ENCODE assay signal across 9 mouse cellular contexts in the genomic region with DNA sequence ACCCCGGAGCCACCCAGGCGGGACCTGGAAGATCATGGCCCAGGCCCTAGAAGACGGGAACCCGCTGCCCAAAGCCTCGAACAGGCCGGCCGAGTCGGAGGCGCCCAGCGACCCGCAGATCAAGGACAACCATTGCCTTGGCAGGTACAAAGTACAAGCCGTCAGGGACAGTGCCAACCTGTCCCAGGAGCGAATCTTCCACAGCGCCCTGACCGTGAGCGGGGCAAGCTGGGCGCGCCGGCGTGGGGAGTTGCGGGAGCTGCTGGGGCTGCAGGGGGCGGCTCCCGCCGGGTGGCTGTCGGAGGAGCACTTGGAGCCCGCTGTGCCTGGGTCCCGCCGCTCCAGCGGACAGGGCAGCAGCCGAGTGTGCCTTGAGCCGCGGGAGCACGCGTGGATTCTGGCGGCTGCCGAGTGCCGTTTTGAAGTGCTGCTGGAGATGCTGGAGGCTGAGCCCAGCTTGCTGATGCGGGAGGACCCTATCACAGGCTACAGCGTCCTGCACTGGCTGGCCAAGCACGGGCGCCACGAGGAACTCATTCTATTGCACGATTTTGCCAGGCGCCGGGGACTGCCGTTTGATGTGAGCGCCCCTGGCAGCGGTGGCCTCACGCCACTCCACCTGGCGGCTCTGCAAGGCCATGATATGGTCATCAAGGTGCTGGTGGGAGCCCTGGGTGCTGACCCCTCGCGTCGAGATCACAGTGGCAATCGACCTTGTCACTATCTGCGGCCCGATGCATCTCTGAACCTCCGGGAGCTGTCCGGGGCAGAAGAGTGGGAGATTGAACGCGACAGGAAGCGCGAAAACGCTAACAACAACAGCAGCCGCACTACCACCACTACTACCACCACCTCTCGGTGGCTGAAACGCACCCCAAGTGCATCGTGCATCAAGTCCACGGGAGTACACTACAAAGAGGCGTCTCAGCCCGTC. TPM values are rescaled to one million over a fixed set of nuclear protein-coding genes. Genes with fewer than 3 reads are reported as not detected.
A peak's percentile ranks its signal among the peaks of the same experiment; 100 is the strongest.
DNase-seq lines count a peak whose midpoint lies in the region; ATAC-seq lines count a peak whose summit lies in the region.
"Had no signal": no experiment of that assay in that cellular context is flagged by ENCODE, and none has a peak within 500 bp of the region (broad histone marks: within the 10 kb centered on the region; RNA-seq: fewer than 3 reads in every experiment).

No protein-coding gene starts in this region.

- H3K4me2 ChIP-seq in forebrain, embryonic 11.5 days (ENCODE audit: low read depth, low read length, severe bottlenecking) = peak overlapping the region; percentile 54
- peak overlapping the region; percentile 68 for H3K4me2 ChIP-seq in kidney, embryonic 15.5 days
- peak overlapping the region; percentile 75 for H3K4me2 ChIP-seq in midbrain, embryonic 15.5 days

- H3K27me3 ChIP-seq in forebrain, embryonic 11.5 days (ENCODE audit: control insufficient read depth, insufficient read depth, low read length) = peaks cover 24% of the 10 kb centered on the region
- peaks cover 75% of the 10 kb centered on the region for H3K27me3 ChIP-seq in kidney, embryonic 15.5 days
- H3K27me3 ChIP-seq in midbrain, embryonic 15.5 days (replicated peaks) = peaks cover 15% of the 10 kb centered on the region

- 21% methylated on average over 47 of the region's 70 CpGs for WGBS in forebrain, embryonic 11.5 days
- 18% methylated on average over 70 of the region's 70 CpGs for WGBS in kidney, embryonic 15.5 days
- WGBS in midbrain, embryonic 15.5 days = 21% methylated on average over 67 of the region's 70 CpGs

- no peak for ATAC-seq in forebrain, embryonic 11.5 days (replicated peaks; ENCODE audit: low FRiP score)
- peak; percentile 43; the same call in 1 of the 2 replicates for ATAC-seq in kidney, embryonic 15.5 days (replicated peaks; ENCODE audit: low FRiP score)
- ATAC-seq in midbrain, embryonic 15.5 days (replicated peaks) = peak; percentile 67
- no peak for ATAC-seq in megakaryocyte-erythroid progenitor cell, adult 5-6 weeks (replicated peaks; ENCODE audit: low FRiP score, low TSS enrichment, poor library complexity, severe bottlenecking)

- no peak overlapping the region for H3K9ac ChIP-seq in forebrain, embryonic 11.5 days (ENCODE audit: low read length)
- no peak overlapping the region for H3K9ac ChIP-seq in kidney, embryonic 15.5 days
- H3K9ac ChIP-seq in midbrain, embryonic 15.5 days = 0 out of 2 replicates have a peak overlapping the region, but pooled peaks have one; percentile 1

- H3K4me1 ChIP-seq in forebrain, embryonic 11.5 days (replicated peaks; ENCODE audit: control insufficient read depth, insufficient read depth, low read length) = no peaks in the 10 kb centered on the region
- H3K4me1 ChIP-seq in kidney, embryonic 15.5 days = peaks cover 13% of the 10 kb centered on the region
- peaks cover 6% of the 10 kb centered on the region; the same call in 1 of the 2 replicates for H3K4me1 ChIP-seq in midbrain, embryonic 15.5 days

- no peak overlapping the region for H3K27ac ChIP-seq in forebrain, embryonic 11.5 days (ENCODE audit: low read depth, low read length)
- H3K27ac ChIP-seq in kidney, embryonic 15.5 days = no peak overlapping the region
- H3K27ac ChIP-seq in midbrain, embryonic 15.5 days = no peak overlapping the region
- H3K27ac ChIP-seq: macrophage had no signal

- DNase-seq in kidney, adult 18-20 months = peak; percentile 15
- DNase-seq in kidney, adult 11 months = no peak
- peak; percentile 38 for DNase-seq in adrenal gland, adult 2 months
- peak; percentile 59 for DNase-seq in forebrain, embryonic 11.5 days (ENCODE audit: low spot score)
- no peak for DNase-seq in left cerebral cortex, postnatal 14 days (ENCODE audit: low spot score in 2 of 2)

- peak overlapping the region; percentile 27 for H3K4me3 ChIP-seq in forebrain, embryonic 11.5 days (ENCODE audit: low read depth, low read length)
- H3K4me3 ChIP-seq in kidney, embryonic 15.5 days (replicated peaks) = peak overlapping the region; percentile 39
- peak overlapping the region; percentile 39 for H3K4me3 ChIP-seq in midbrain, embryonic 15.5 days

- H3K36me3 ChIP-seq in forebrain, embryonic 11.5 days (ENCODE audit: control insufficient read depth, insufficient read depth, low read length) = no peaks in the 10 kb centered on the region
- H3K36me3 ChIP-seq in kidney, embryonic 15.5 days = no peaks in the 10 kb centered on the region
- H3K36me3 ChIP-seq in midbrain, embryonic 15.5 days (replicated peaks) = no peaks in the 10 kb centered on the region

- H3K9me3 ChIP-seq in forebrain, embryonic 11.5 days (ENCODE audit: control insufficient read depth, low read length) = no peaks in the 10 kb centered on the region
- no peaks in the 10 kb centered on the region for H3K9me3 ChIP-seq in kidney, embryonic 15.5 days (replicated peaks)
- no peaks in the 10 kb centered on the region for H3K9me3 ChIP-seq in midbrain, embryonic 15.5 days

- intact Hi-C loops in left cerebral cortex, postnatal 14 days (cut with DNase I) = no loop called here

RNA-seq across cellular contexts. Expression of gene Sowahd, which starts 0.5 kb away (rescaled TPM):
- 1 to 10 TPM in 1 of 2 experiments, under 1 TPM in 1; 0.17 to 1.8 TPM for total RNA-seq in adrenal gland, adult 2 months (2021)
- polyA plus RNA-seq in adrenal gland, adult 2 months (2012; rRNA removed) = 0.13 and 0.46 TPM in 2 replicates
- polyA plus RNA-seq in forebrain, embryonic 11.5 days (2014; fragmentation: Nextera tagmentation; extraction: Ambion mirVana) = not detected in 2 replicates
- polyA plus RNA-seq in kidney, embryonic 15.5 days (2015; fragmentation: Nextera tagmentation; extraction: Ambion mirVana) = not detected in 2 replicates
- not detected in 2 replicates for polyA plus RNA-seq in midbrain, embryonic 15.5 days (2015; fragmentation: Nextera tagmentation; extraction: Ambion mirVana)
- total RNA-seq in megakaryocyte-erythroid progenitor cell, adult 5-6 weeks (2014; fragmentation: Nextera tagmentation) = not detected in 2 replicates
- total RNA-seq in megakaryocyte-erythroid progenitor cell, adult 5-6 weeks (2017) = not detected in 2 replicates
- not detected for total RNA-seq in left cerebral cortex, postnatal 14 days (2021)
- polyA plus RNA-seq: macrophage had no signal

RNA-seq across cellular contexts. Expression of gene Rpl39, which starts 36.0 kb away (rescaled TPM):
- total RNA-seq in adrenal gland, adult 2 months (2021) = 100 to 1,000 TPM; 544 to 632 TPM
- polyA plus RNA-seq in adrenal gland, adult 2 months (2012; rRNA removed) = 3.7 and 4.4 TPM in 2 replicates
- polyA plus RNA-seq in forebrain, embryonic 11.5 days (2014; fragmentation: Nextera tagmentation; extraction: Ambion mirVana) = 386 and 448 TPM in 2 replicates
- 577 and 689 TPM in 2 replicates for polyA plus RNA-seq in kidney, embryonic 15.5 days (2015; fragmentation: Nextera tagmentation; extraction: Ambion mirVana)
- polyA plus RNA-seq in midbrain, embryonic 15.5 days (2015; fragmentation: Nextera tagmentation; extraction: Ambion mirVana) = 228 and 240 TPM in 2 replicates
- 2,164 and 2,516 TPM in 2 replicates for total RNA-seq in megakaryocyte-erythroid progenitor cell, adult 5-6 weeks (2014; fragmentation: Nextera tagmentation)
- total RNA-seq in megakaryocyte-erythroid progenitor cell, adult 5-6 weeks (2017) = 4,522 and 6,227 TPM in 2 replicates
- 100 to 1,000 TPM; 292 to 301 TPM for total RNA-seq in left cerebral cortex, postnatal 14 days (2021)

RNA-seq across cellular contexts. Expression of gene Sept6, which starts 57.6 kb away (rescaled TPM):
- 10 to 100 TPM; 16.7 to 24.9 TPM for total RNA-seq in adrenal gland, adult 2 months (2021)
- polyA plus RNA-seq in adrenal gland, adult 2 months (2012; rRNA removed) = 8.6 and 8.8 TPM in 2 replicates
- 42.9 and 43.6 TPM in 2 replicates for polyA plus RNA-seq in forebrain, embryonic 11.5 days (2014; fragmentation: Nextera tagmentation; extraction: Ambion mirVana)
- polyA plus RNA-seq in kidney, embryonic 15.5 days (2015; fragmentation: Nextera tagmentation; extraction: Ambion mirVana) = 21.9 and 23.7 TPM in 2 replicates
- 76.1 and 77.6 TPM in 2 replicates for polyA plus RNA-seq in midbrain, embryonic 15.5 days (2015; fragmentation: Nextera tagmentation; extraction: Ambion mirVana)
- 15.5 TPM in 2 replicates for total RNA-seq in megakaryocyte-erythroid progenitor cell, adult 5-6 weeks (2014; fragmentation: Nextera tagmentation)
- total RNA-seq in megakaryocyte-erythroid progenitor cell, adult 5-6 weeks (2017) = 19.9 and 27.3 TPM in 2 replicates
- 10 to 100 TPM; 72.5 to 75.0 TPM for total RNA-seq in left cerebral cortex, postnatal 14 days (2021)

Comparison
In these comparisons a context has a peak if more than half of its experiments do, and no peak if none do; other contexts are left out.
1. DNase-seq: peak in kidney, adult 18-20 months (single experiment), adrenal gland, adult 2 months (single experiment) and forebrain, embryonic 11.5 days (single experiment); none in kidney, adult 11 months (single experiment) and left cerebral cortex, postnatal 14 days (0 of 2).
2. ATAC-seq: peak in kidney, embryonic 15.5 days (single experiment) and midbrain, embryonic 15.5 days (single experiment); none in forebrain, embryonic 11.5 days (single experiment) and megakaryocyte-erythroid progenitor cell, adult 5-6 weeks (single experiment).
3. RNA of gene Rpl39, which starts 36.0 kb away (polyA plus RNA-seq): 577 to 689 TPM in kidney, embryonic 15.5 days, 386 to 448 TPM in forebrain, embryonic 11.5 days and 228 to 240 TPM in midbrain, embryonic 15.5 days; 3.7 to 4.4 TPM in adrenal gland, adult 2 months; every median in the first group is over 10 times any median in the second.
4. Peak in every context shown above with its lines, with median percentiles within 50 percentile points of each other: H3K4me2 ChIP-seq and H3K4me3 ChIP-seq.